Mouse (Mus musculus) midbrain, embryonic 13.5 days (tissue): Measurements from ENCODE around the gene Olfr764-ps1. TPM values are rescaled to one million over a fixed set of nuclear protein-coding genes. Genes with fewer than 3 reads are reported as not detected.
"Not testable (repeated sequence)": the region's sequence is repeated elsewhere in the genome, so short reads cannot be mapped to it uniquely, and the experiment has no call there.

Source experiments
- ATAC-seq: fragments of 200-750 bp; cut with Nextera tagmentation; 2 replicates; pipeline ENCODE4 v1.8.0; 2017; ENCODE audit warnings: mild to moderate bottlenecking, moderate TSS enrichment, moderate library complexity
- H3K27ac ChIP-seq: fragments of 300-500 bp; sonication (generic); 2 replicates; pipeline ENCODE4 v1.5.1; 2015; ENCODE audit warnings: inconsistent platforms, mild to moderate bottlenecking, moderate library complexity
- H3K27me3 ChIP-seq: fragments of 300-500 bp; sonication (generic); 2 replicates; pipeline ENCODE4 v1.6.1; 2015; ENCODE audit warnings: mild to moderate bottlenecking, inconsistent platforms
- H3K36me3 ChIP-seq: fragments of 300-500 bp; sonication (generic); 2 replicates; pipeline ENCODE4 v1.6.1; 2015; ENCODE audit warnings: mild to moderate bottlenecking, inconsistent platforms
- H3K4me1 ChIP-seq: fragments of 300-500 bp; sonication (generic); replicated peaks from 2 replicates; pipeline ENCODE4 v1.6.1; 2015; ENCODE audit warnings: inconsistent platforms
- H3K4me2 ChIP-seq: fragments of 300-500 bp; sonication (generic); replicated peaks from 2 replicates; pipeline ENCODE4 v1.6.1; 2015; ENCODE audit warnings: moderate library complexity, mild to moderate bottlenecking, inconsistent platforms
- H3K4me3 ChIP-seq: fragments of 300-500 bp; sonication (generic); replicated peaks from 2 replicates; pipeline ENCODE4 v1.5.1; 2015; ENCODE audit warnings: mild to moderate bottlenecking, inconsistent platforms
- H3K9ac ChIP-seq: fragments of 300-500 bp; sonication (generic); replicated peaks from 2 replicates; pipeline ENCODE4 v1.6.1; 2015; ENCODE audit warnings: mild to moderate bottlenecking, inconsistent platforms
- H3K9me3 ChIP-seq: fragments of 300-500 bp; sonication (generic); 2 replicates; pipeline ENCODE4 v1.6.1; 2016; ENCODE audit warnings: mild to moderate bottlenecking, inconsistent platforms
- WGBS: fragments of 180-500 bp; shearing (Covaris S2); methylation state at CpG from one replicate; pipeline ENCODE4 v1.1.7; 2015; 5-methylcytosine and 5-hydroxymethylcytosine counted together
- polyA plus RNA-seq: library from polyadenylated mRNA; unstranded; fragments of >200 nt; fragmentation: Nextera tagmentation; extraction: Ambion mirVana; gene quantifications from 2 replicates; pipeline ENCODE4 v1.2.1, GENCODE M21; 2015

Olfr764-ps1 gene
- polyA plus RNA-seq = not detected in 2 replicates

DNA sequence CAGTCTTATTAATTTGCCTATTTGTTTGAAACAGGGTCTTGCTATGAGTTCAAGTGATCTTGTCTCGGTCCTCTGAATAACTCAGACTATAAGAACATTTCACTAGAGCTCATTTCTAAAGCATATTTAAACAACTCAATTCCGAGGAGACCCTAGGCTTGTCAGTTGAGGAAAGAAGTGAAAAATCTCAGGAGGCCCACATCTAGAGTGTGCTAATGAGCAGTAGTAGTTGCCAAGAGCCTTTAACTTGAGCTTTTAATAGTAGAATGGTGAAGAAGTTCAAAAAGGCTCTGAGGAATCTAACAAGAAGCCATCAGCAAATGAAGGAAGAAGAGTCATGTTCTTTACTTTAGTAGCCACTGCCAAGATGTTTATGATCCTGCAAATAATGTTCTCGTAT is at the start of gene Olfr764-ps1:
Olfr764-ps1 (minus strand) TSS at position 101 of the 400 bp plus-strand sequence.
- no peak for ATAC-seq
- no peak within 1 kb of the TSS for H3K4me2 ChIP-seq
- H3K9ac ChIP-seq = no peak within 1 kb of the TSS
- no peak within 1 kb of the TSS for H3K4me3 ChIP-seq
- H3K27me3 ChIP-seq = no peaks in the 10 kb centered on the region
- no peak within 1 kb of the TSS for H3K27ac ChIP-seq
- H3K36me3 ChIP-seq = no peaks in the 10 kb centered on the region
- no peaks in the 10 kb centered on the region for H3K4me1 ChIP-seq
- no peaks in the 10 kb centered on the region for H3K9me3 ChIP-seq
- WGBS = 84% methylated on average over 3 of the region's 3 CpGs

DNA sequence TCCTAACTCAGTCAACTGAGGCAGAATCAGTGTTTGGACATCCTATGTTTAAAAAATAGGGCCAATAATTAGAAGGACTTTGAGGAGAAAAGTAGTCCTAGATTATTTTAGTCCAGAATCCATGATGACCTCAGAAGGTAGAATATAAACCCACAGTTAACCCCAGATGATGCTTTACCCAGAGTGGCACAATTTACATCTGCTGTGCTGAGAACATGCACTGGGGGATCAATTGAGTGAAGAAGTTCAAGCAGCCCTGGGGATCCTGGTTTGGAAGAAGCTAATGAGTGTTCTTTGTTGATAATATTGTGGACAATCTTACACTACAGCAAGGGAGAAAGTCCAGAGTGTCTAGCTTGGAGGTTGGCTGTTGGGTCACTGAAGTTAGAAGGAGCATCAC is 43.1 kb upstream of the Olfr764-ps1 start, which contains the start of gene Olfr767:
Olfr767 (minus strand) TSS at position 101 of the 400 bp plus-strand sequence.
- ATAC-seq, H3K4me1 ChIP-seq, H3K9ac ChIP-seq: not testable (repeated sequence)

DNA sequence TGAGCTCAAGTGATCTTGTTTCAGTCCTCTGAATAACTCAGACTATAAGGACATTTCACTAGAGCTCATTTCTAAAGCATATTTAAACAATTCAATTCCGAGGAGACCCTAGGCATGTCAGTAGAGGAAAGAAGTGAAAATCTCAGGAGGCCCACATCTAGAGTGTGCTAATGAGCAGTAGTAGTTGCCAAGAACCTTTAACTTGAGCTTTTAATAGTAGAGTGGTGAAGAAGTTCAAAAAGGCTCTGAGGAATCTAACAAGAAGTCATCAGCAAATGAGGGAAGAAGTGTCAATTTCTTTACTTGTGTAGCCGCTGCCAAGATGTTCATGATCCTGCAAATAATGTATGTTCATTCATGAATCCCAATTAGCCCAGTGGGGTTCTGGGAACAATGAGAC is 29.2 kb upstream of the Olfr764-ps1 start, which contains the start of gene Olfr766-ps1:
Olfr766-ps1 (minus strand) TSS at position 101 of the 400 bp plus-strand sequence.
- Histone ChIP-seq H3K36me3 (no peaks in the 10 kb centered on the region), H3K27me3 (no peaks in the 10 kb centered on the region), H3K4me3 (no peak within 1 kb of the TSS), H3K9me3 (no peaks in the 10 kb centered on the region), H3K4me1 (no peaks in the 10 kb centered on the region), H3K27ac (no peak within 1 kb of the TSS), H3K4me2 (no peak within 1 kb of the TSS), H3K9ac (no peak within 1 kb of the TSS)
- WGBS = 92% methylated on average over 2 of the region's 2 CpGs
- no peak for ATAC-seq

More for the DNA sequence above, 43.1 kb upstream of the Olfr764-ps1 start, which contains the start of gene Olfr767:
- H3K36me3 ChIP-seq, H3K9me3 ChIP-seq, H3K27me3 ChIP-seq, H3K4me3 ChIP-seq, H3K4me2 ChIP-seq, H3K27ac ChIP-seq: not testable (repeated sequence)

DNA sequence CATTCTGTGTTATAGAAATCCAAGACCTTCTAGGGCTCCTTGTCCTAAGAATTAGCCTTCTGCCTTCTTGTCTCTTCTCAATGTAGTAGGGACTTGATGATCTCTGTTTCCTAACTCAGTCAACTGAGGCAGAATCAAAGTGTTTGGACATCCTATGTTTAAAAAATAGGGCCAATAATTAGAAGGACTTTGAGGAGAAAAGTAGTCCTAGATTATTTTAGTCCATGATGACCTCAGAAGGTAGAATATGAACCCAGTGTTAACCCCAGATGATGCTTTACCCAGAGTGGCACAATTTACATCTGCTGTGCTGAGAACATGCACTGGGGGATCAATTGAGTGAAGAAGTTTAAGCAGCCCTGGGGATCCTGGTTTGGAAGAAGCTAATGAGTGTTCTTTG is 10.2 kb upstream of the Olfr764-ps1 start, which contains the start of gene Olfr765:
Olfr765 (minus strand) TSS at position 101 of the 400 bp plus-strand sequence.
- not testable (repeated sequence) for H3K9me3 ChIP-seq, H3K4me1 ChIP-seq, H3K4me3 ChIP-seq, H3K36me3 ChIP-seq, H3K4me2 ChIP-seq, H3K27ac ChIP-seq, ATAC-seq, H3K9ac ChIP-seq, H3K27me3 ChIP-seq

DNA sequence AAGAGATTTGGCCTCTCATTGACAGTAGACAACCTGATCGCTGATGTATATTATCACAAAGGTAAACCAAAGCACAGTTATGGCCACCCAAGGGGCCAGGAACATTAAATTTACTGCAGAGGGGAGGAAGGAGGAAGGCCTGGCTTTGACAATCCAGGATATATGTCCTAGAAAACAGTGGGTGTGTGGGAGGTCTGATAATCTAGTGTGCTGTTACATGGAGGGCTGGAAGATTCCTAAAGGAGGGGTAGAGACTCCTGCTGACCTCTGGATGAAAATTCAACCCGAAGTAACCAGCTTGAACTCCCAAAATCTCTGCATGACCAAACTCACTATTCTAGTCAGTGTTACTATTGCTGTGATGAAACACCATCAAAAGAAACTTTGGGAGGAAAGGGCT is 11.4 kb downstream of the Olfr764-ps1 start:
- 84% methylated on average over 2 of the region's 2 CpGs for WGBS
- ATAC-seq = no peak
- no peaks in the 10 kb centered on the region for H3K4me1 ChIP-seq
- no peak overlapping the region for H3K4me2 ChIP-seq
- no peaks in the 10 kb centered on the region for H3K27me3 ChIP-seq
- H3K27ac ChIP-seq = no peak overlapping the region
- no peak overlapping the region for H3K4me3 ChIP-seq
- H3K9ac ChIP-seq = no peak overlapping the region
- no peaks in the 10 kb centered on the region for H3K36me3 ChIP-seq
- H3K9me3 ChIP-seq = no peaks in the 10 kb centered on the region

DNA sequence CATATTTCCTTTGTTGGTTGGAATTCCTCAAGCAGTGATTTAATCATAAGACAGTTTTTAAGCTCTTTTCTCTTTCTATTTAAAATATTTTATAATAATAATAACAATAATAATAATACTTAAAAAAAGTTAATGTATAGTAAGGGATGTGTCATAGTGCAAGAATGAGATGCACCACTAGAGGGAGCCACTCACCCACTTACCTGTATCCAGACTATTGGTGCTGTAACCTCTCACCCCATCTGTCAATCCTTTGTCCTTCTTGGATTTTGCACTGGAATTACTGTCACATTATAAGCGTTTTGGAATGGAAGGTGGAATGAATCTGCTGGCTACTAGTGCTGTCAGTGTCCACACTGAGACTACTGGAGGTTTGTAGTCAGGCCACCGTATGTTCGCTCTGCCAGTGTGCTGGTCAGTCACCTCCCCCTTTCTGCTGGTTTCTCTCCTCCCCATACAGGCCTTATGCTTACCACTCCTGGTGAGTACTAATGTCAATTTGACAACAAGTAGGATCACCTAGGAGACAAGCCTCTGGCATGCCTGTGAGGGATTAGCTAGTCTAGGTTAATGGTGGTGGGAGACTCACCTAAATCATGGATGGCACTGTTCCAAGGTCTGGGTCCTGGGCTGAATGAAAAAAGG is 13.6 kb downstream of the Olfr764-ps1 start:
- H3K9ac ChIP-seq = no peak overlapping the region
- WGBS = 59% methylated on average over 3 of the region's 3 CpGs
- H3K9me3 ChIP-seq = no peaks in the 10 kb centered on the region
- H3K4me2 ChIP-seq = no peak overlapping the region
- ATAC-seq = peak; percentile 77
- no peak overlapping the region for H3K4me3 ChIP-seq
- H3K4me1 ChIP-seq = no peaks in the 10 kb centered on the region
- H3K36me3 ChIP-seq = no peaks in the 10 kb centered on the region
- H3K27me3 ChIP-seq = no peaks in the 10 kb centered on the region
- H3K27ac ChIP-seq = no peak overlapping the region

DNA sequence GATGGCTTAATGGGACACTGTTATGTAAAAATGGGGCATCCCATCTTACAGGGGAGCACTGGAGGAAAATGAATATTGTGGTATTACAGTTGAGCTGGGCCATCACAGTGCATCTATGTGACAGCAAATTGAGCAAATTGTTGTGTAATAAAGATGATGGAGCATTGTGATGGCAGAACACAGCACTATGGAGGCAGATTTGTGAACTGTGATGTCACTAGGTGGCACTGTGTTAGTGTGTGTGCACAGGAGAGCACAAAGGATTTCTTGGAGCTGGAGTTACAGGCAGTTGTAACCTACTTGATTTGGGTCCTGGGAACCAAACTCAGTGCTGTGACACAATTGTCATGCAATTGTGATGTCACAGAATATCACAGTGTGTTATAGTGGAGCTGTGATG is 16.4 kb downstream of the Olfr764-ps1 start:
- ATAC-seq = peak; percentile 43; the same call in 1 of the 2 replicates

DNA sequence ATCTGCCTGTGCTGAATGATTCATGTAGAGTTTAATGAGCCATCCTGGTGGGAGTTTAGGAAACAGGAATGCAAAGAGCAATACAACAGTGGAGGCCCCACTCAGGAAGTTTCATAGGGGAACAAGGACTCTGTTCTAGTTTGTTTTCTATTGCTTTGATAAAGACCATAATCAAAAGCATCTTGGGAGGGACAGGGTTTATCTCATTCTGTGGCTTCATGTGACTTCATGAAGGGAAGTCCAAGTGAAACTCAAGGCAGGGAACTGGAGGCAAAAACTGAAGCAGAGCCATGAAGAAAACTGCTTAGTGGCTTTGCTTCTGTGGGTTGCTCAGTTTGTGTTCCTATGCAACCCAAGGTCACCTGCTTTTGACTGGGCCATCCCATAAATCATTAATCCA is 25.2 kb downstream of the Olfr764-ps1 start:
- no peaks in the 10 kb centered on the region for H3K4me1 ChIP-seq
- no peak overlapping the region for H3K27ac ChIP-seq
- no peaks in the 10 kb centered on the region for H3K27me3 ChIP-seq
- ATAC-seq = no peak
- no peaks in the 10 kb centered on the region for H3K36me3 ChIP-seq
- H3K4me2 ChIP-seq = no peak overlapping the region
- H3K9me3 ChIP-seq = no peaks in the 10 kb centered on the region
- H3K9ac ChIP-seq = no peak overlapping the region
- no peak overlapping the region for H3K4me3 ChIP-seq

More for the DNA sequence above, 16.4 kb downstream of the Olfr764-ps1 start:
- H3K4me3 ChIP-seq = no peak overlapping the region
- H3K4me2 ChIP-seq = no peak overlapping the region
- no peaks in the 10 kb centered on the region for H3K27me3 ChIP-seq
- H3K36me3 ChIP-seq = no peaks in the 10 kb centered on the region
- no peak overlapping the region for H3K27ac ChIP-seq
- no peaks in the 10 kb centered on the region for H3K4me1 ChIP-seq
- H3K9me3 ChIP-seq = no peaks in the 10 kb centered on the region
- no peak overlapping the region for H3K9ac ChIP-seq

DNA sequence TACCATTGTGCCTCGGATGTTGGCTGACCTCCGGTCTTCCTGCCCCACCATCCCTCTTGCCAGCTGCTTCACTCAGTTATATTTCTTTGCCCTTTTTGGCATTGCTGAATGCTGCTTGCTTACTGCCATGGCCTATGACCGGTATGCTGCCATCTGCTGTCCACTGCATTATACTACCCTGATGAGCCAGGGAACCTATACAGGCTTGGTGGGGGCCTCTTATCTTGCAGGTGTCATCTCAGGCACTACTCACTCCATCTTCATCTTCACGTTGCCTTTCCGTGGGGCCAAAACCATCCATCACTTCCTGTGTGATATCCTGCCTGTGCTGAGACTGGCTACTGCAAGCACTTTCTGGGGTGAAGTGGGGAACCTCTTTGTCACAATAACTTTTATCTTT is 28.2 kb downstream of the Olfr764-ps1 start:
- 72% methylated on average over 2 of the region's 5 CpGs for WGBS
- not testable (repeated sequence) for H3K4me3 ChIP-seq, H3K4me2 ChIP-seq, H3K27ac ChIP-seq, H3K9ac ChIP-seq, H3K27me3 ChIP-seq, ATAC-seq, H3K9me3 ChIP-seq, H3K4me1 ChIP-seq, H3K36me3 ChIP-seq

DNA sequence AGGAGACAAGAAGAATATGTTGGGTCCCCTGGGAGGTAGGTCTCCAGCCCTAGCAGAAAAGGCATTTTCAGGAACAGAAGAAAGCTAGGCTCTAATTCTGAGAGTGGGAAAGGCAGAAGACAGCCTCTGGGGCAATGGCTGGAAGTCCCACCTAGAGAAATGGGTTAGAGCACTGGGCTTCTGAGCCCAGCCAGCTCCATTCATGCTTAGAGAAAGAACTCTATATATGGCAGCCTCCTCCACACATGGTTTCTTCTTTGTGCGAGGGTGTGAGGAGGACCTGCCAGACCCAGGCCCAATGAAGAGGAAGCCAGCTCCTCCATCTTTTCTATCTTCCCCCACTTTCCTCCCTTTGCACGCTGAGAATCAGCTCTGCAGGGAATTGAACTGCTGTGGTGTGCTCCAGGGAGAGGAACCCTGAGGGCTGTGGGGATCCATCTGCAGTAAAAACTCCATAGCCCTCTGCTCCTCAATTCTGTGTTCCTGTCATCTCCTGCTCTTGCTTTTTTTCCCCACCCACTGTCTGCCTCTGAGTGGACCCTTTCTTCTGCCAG is 29.3 kb downstream of the Olfr764-ps1 start, which contains the start of gene Olfr763:
Olfr763 (plus strand) TSS at position 504 of the 554 bp plus-strand sequence.
- Histone ChIP-seq H3K4me3 (no peak within 1 kb of the TSS), H3K4me1 (no peaks in the 10 kb centered on the region), H3K27me3 (no peaks in the 10 kb centered on the region), H3K9ac (no peak within 1 kb of the TSS), H3K9me3 (no peaks in the 10 kb centered on the region; the same call in 1 of the 2 replicates), H3K27ac (no peak within 1 kb of the TSS), H3K36me3 (no peaks in the 10 kb centered on the region), H3K4me2 (no peak within 1 kb of the TSS)
- ATAC-seq = no peak
- WGBS = 83% methylated on average over 2 of the region's 2 CpGs

DNA sequence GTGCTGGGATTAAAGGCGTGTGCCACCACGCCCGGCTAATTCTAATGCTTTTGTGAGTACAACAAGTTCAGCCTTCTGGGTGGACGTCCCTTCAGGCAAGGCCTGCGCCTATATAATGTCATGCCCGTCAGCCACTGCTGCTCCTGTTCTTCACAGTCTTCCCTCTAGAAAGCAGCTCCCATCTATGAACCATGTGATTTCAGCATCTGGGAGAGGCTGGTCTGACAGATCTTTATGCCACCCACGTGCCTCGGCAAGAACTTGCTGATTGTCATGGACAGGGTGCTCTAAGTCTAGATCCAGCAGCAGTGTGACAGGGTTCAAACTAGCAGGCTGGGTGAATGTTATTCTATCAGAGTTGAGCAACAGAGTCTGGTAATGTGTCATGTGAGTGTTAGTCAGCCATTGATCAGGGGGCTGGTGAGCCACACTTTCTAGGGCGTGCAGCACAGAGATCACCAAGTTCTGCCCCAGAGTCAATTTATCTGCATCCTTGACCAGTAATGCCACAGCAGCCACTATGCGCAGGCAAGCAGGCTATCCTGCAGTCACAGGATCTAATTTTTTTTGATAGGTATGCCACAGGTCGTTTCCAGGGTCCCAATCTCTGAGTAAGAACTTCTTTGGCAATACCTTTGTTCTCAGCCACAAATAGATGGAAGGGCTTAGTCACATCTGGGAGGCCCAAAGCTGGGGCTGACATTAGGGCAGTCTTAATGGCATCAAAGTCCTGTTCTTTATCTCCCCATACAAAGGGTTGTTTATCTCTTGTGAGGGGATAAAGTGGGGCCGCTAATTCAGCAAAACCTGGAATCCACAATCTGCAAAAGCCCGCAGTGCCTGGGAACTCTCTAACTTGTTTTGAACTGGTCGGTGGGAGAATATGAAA is 35.4 kb downstream of the Olfr764-ps1 start:
- ATAC-seq = no peak
- H3K9me3 ChIP-seq = no peaks in the 10 kb centered on the region; the same call in 1 of the 2 replicates
- no peak overlapping the region for H3K27ac ChIP-seq
- no peak overlapping the region for H3K4me3 ChIP-seq
- 66% methylated on average over 14 of the region's 14 CpGs for WGBS
- no peaks in the 10 kb centered on the region for H3K36me3 ChIP-seq
- no peak overlapping the region for H3K4me2 ChIP-seq
- H3K27me3 ChIP-seq = no peaks in the 10 kb centered on the region
- no peak overlapping the region for H3K9ac ChIP-seq
- H3K4me1 ChIP-seq = no peaks in the 10 kb centered on the region

DNA sequence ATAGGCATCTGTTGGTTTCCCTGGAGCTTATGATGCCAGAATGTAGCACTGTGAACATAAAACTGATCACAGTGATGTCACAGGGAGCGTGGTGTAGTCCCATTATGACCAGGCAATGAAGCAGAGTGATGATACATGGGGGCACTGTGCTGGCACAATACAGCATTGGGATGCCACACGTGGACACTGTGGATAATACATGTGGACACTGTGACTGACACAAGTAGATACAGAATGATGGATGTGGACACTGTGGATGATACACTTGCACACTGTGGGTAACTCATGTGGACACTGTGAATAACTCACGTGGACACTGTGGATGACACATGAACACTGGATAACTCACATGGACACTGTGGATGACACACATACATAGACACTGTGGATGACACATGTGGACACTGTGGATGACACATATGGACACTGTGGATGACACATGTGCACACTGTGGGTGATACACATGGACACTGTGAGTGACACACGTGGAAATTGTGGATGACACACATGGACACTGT is 43.1 kb downstream of the Olfr764-ps1 start:
- Histone ChIP-seq H3K27ac (no peak overlapping the region), H3K4me3 (no peak overlapping the region), H3K4me2 (no peak overlapping the region), H3K9ac (no peak overlapping the region), H3K27me3 (no peaks in the 10 kb centered on the region), H3K4me1 (no peaks in the 10 kb centered on the region), H3K36me3 (no peaks in the 10 kb centered on the region), H3K9me3 (no peaks in the 10 kb centered on the region)
- WGBS = 76% methylated on average over 4 of the region's 4 CpGs
- ATAC-seq = peak; percentile 45
